Mouse (Mus musculus): ENCODE results near the gene Fars2.

GRCm38 (mm10) chr13:36564764-36565315 is 447.6 kb downstream of the Fars2 start:
- TF ChIP-seq CTCF (IDR thresholded peaks at IDR 0.05; ENCODE audit: extremely low read depth, insufficient read depth, insufficient read length, insufficient replicate concordance) (no peak), POLR2A (IDR thresholded peaks at IDR 0.05; ENCODE audit: low read depth, low read length) (no peak)

Measured in spleen, adult 2 months (tissue).